Mouse (Mus musculus): ENCODE results near the gene Rbpjl. TPM values are rescaled to one million over a fixed set of nuclear protein-coding genes. Genes with fewer than 3 reads are reported as not detected.

The Rbpjl gene
- polyA plus RNA-seq, 1 experiment from 2014 or later = 0.89 TPM

DNA sequence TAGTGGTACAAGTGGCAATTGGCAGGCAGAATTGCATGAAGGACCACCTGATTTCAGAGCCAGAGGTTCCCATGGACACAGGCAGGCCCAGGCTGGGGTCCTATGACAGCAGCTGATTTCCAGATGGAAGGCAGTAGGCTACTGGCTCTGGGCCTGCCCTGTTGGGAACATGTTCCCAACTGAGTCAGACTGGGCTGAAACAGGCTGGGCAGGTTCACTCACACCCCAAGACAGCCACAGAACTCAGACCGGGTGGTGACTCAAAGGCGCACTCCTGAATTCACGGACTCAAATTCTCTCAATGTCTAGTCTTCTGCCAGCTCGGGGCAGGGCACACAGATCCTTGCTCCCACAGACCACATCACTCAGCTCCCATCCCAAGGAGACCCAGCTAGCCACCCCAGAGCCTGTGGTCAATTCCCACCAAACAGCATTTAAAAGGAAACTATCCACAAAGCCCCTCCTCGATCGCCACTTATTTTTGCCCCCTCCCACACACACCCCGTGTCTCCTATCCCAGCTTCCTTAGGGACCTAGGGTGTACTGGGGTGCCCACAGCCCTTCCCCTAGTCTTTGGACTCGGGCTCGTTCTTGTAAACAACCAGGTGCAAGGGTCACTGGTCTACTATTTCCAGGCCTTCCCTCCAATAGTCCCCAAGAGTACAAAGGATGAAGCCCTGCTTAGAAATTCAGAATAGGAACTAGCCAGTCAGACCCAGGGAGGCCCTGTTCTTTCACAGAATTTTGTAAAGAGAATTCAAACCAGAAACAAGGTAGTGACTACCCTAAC lies 28.9 kb downstream of the Rbpjl start:
- no peaks in the 10 kb centered on the region; the same call in 1 of the 2 replicates for H3K36me3 ChIP-seq (ENCODE audit: control insufficient read depth, insufficient read depth)
- H3K27ac ChIP-seq (ENCODE audit: low read length) = peak overlapping the region; percentile 76
- H3K9ac ChIP-seq (ENCODE audit: low read depth, low read length) = peak overlapping the region; percentile 28; the same call in 1 of the 2 replicates
- peak overlapping the region; percentile 41 for H3K4me2 ChIP-seq (ENCODE audit: low read depth, low read length)
- H3K4me1 ChIP-seq (ENCODE audit: control insufficient read depth, low read depth, low read length) = peaks cover 2% of the 10 kb centered on the region
- no peaks in the 10 kb centered on the region for H3K27me3 ChIP-seq (ENCODE audit: control insufficient read depth, insufficient read depth, low read depth, low read length)
- 48% methylated on average over 9 of the region's 9 CpGs for WGBS (ENCODE audit: insufficient replicate concordance)
- peak overlapping the region; percentile 8; the same call in 1 of the 2 replicates for H3K4me3 ChIP-seq (ENCODE audit: low read depth, low read length)
- peak; percentile 66 for ATAC-seq (ENCODE audit: low read depth)
- no peaks in the 10 kb centered on the region for H3K9me3 ChIP-seq (replicated peaks; ENCODE audit: control insufficient read depth, low read length)

DNA sequence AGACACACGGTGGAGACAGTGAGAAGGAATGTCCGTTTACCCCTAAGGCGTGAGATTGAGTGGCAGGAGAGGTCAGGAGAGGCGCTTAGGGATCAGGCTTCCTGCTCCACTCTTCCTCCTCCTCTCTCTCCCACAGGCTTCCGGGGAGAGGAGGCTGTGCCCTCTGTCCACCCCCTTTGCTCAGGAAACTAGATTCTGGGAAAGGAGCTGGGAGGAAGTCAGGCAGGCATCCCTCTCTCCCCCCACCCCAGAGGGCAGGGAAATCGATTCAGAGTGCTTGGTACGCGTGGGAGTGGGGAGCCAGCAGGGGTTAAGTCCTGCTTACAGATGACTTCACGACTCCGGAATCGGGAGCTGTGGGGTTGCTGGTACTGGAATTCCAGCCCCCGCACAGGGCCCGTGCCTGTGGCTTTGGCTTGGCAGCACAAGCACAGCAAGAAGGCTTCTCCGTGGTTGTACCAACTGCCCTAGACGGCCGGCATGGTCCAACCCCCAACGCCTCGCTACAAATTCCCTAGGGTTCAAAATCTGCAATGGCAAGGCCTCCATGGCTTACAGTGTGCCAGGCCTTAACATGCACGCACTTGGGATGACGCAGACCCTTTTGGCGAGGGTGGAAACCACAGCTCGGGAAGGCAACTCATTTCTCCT lies 29.7 kb downstream of the Rbpjl start:
- ATAC-seq (ENCODE audit: low read depth) = no peak
- H3K27ac ChIP-seq (ENCODE audit: low read length) = peak overlapping the region; percentile 76
- peak overlapping the region; percentile 41 for H3K4me2 ChIP-seq (ENCODE audit: low read depth, low read length)
- H3K9me3 ChIP-seq (replicated peaks; ENCODE audit: control insufficient read depth, low read length) = no peaks in the 10 kb centered on the region
- peak overlapping the region; percentile 8; the same call in 1 of the 2 replicates for H3K4me3 ChIP-seq (ENCODE audit: low read depth, low read length)
- H3K36me3 ChIP-seq (ENCODE audit: control insufficient read depth, insufficient read depth) = no peaks in the 10 kb centered on the region; the same call in 1 of the 2 replicates
- H3K4me1 ChIP-seq (ENCODE audit: control insufficient read depth, low read depth, low read length) = peaks cover 2% of the 10 kb centered on the region
- 23% methylated on average over 22 of the region's 22 CpGs for WGBS (ENCODE audit: insufficient replicate concordance)
- H3K9ac ChIP-seq (ENCODE audit: low read depth, low read length) = 0 out of 2 replicates have a peak overlapping the region, but pooled peaks have one; percentile 31
- no peaks in the 10 kb centered on the region for H3K27me3 ChIP-seq (ENCODE audit: control insufficient read depth, insufficient read depth, low read depth, low read length)

DNA sequence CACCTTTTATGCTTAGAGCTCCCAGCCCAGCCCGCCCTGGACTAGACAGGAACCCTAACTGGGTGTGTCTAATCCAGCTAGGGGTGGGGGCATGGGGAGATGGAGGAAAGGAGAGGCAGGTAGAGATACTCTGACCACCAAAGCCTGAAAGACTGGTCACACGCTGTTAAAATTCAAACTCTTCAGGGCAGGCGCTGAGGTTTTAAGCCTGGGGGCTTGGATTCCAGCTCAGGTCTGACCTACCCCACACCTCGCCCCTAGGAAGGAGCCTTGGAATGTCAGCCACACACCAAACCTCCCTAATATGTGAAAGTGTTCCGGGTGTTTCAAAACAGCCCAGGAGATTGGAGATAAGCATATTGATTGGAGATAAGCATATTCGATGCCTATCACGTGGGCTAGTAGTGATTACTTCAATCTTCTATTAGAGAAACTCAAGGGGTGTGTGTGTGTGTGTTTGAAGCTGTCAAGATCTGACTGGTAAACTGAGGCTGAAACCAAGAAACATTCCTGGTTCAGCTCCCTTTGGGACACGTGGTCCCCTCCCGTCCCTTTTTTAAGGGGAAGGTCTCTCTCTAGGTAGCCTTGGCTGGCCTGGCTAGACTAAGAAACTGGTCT lies 30.4 kb downstream of the Rbpjl start:
- Histone ChIP-seq H3K27ac (ENCODE audit: low read length) (peak overlapping the region; percentile 76), H3K9me3 (replicated peaks; ENCODE audit: control insufficient read depth, low read length) (no peaks in the 10 kb centered on the region), H3K27me3 (ENCODE audit: control insufficient read depth, insufficient read depth, low read depth, low read length) (no peaks in the 10 kb centered on the region), H3K9ac (ENCODE audit: low read depth, low read length) (no peak overlapping the region), H3K36me3 (ENCODE audit: control insufficient read depth, insufficient read depth) (no peaks in the 10 kb centered on the region; the same call in 1 of the 2 replicates), H3K4me3 (ENCODE audit: low read depth, low read length) (peak overlapping the region; percentile 6; the same call in 1 of the 2 replicates), H3K4me1 (ENCODE audit: control insufficient read depth, low read depth, low read length) (peaks cover 2% of the 10 kb centered on the region), H3K4me2 (ENCODE audit: low read depth, low read length) (peak overlapping the region; percentile 41)
- ATAC-seq (ENCODE audit: low read depth) = no peak
- WGBS (ENCODE audit: insufficient replicate concordance) = 51% methylated on average over 9 of the region's 9 CpGs

DNA sequence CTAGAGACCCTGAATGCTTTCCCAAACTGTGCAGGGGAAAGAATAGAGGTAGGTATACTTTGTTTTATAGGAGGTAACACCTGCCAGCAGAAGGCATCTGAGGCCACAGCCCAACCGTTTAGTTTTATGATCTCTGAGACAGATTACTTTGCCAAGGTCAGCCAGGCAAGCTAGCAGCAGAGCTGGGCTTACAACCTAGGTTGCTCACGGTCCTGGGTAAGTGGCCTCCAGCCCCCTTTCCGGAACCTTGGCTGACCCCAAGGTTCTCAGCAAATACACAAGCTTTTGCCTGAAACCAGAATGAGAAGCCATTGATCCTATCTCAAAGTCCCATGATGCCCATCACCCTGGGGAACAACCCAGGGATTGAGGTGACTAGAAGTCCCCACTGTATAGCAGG lies 31.7 kb downstream of the Rbpjl start:
- Histone ChIP-seq H3K9ac (ENCODE audit: low read depth, low read length) (peak overlapping the region; percentile 16; the same call in 1 of the 2 replicates), H3K27ac (ENCODE audit: low read length) (peak overlapping the region; percentile 59), H3K4me3 (ENCODE audit: low read depth, low read length) (no peak overlapping the region), H3K9me3 (replicated peaks; ENCODE audit: control insufficient read depth, low read length) (no peaks in the 10 kb centered on the region), H3K36me3 (ENCODE audit: control insufficient read depth, insufficient read depth) (no peaks in the 10 kb centered on the region), H3K27me3 (ENCODE audit: control insufficient read depth, insufficient read depth, low read depth, low read length) (no peaks in the 10 kb centered on the region), H3K4me2 (ENCODE audit: low read depth, low read length) (peak overlapping the region; percentile 20; the same call in 1 of the 2 replicates), H3K4me1 (ENCODE audit: control insufficient read depth, low read depth, low read length) (peaks cover 2% of the 10 kb centered on the region)
- whole genome bisulfite sequencing (ENCODE audit: insufficient replicate concordance) = 57% methylated on average over 3 of the region's 3 CpGs
- ATAC-seq (ENCODE audit: low read depth) = no peak

DNA sequence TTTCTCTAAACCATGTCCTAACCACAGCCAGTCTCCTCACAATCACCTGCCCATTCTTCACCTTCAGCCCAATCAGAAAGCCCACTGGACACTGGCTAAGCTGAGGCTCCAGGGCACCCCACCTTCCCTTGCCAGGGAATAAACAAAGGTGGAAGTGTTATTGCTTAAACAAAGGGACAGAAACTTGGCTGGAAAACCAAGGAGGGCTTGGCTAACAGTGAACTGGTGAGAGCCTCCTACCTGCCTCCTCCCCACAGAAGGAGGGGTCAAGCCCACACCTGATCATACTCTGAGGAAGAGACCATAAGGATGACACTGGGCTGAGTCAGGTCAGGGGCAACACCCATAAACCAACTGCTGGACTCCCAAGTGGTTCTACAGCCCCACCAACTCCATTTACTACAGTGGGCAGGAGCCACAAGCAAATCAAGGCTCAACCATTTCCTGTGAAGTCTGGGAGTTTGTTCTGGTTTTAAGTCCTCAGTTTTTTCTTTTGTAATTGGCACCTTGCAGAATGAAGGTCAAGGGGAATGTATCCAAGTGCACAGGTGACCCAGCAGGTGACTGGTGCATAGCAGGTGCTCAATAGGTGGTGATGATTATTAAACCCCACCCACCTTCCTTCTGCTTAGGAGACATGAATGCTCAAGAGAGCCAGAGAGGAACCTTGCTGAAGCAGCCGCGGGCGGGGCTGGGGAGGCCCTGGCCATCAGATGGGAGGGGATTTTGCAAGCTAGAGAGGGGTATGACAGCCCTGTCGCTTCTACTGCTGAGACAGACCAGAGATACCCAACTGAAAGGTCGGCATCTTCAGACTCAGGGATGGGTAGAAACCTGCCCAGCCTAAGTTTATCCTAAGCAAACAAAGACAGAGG lies 32.5 kb downstream of the Rbpjl start:
- no peak for ATAC-seq (ENCODE audit: low read depth)
- Histone ChIP-seq H3K4me1 (ENCODE audit: control insufficient read depth, low read depth, low read length) (peaks cover 2% of the 10 kb centered on the region), H3K27me3 (ENCODE audit: control insufficient read depth, insufficient read depth, low read depth, low read length) (no peaks in the 10 kb centered on the region), H3K4me2 (ENCODE audit: low read depth, low read length) (peak overlapping the region; percentile 20; the same call in 1 of the 2 replicates), H3K4me3 (ENCODE audit: low read depth, low read length) (no peak overlapping the region), H3K27ac (ENCODE audit: low read length) (peak overlapping the region; percentile 59), H3K9ac (ENCODE audit: low read depth, low read length) (no peak overlapping the region), H3K36me3 (ENCODE audit: control insufficient read depth, insufficient read depth) (no peaks in the 10 kb centered on the region), H3K9me3 (replicated peaks; ENCODE audit: control insufficient read depth, low read length) (no peaks in the 10 kb centered on the region)
- 14% methylated on average over 5 of the region's 5 CpGs for WGBS (ENCODE audit: insufficient replicate concordance)

DNA sequence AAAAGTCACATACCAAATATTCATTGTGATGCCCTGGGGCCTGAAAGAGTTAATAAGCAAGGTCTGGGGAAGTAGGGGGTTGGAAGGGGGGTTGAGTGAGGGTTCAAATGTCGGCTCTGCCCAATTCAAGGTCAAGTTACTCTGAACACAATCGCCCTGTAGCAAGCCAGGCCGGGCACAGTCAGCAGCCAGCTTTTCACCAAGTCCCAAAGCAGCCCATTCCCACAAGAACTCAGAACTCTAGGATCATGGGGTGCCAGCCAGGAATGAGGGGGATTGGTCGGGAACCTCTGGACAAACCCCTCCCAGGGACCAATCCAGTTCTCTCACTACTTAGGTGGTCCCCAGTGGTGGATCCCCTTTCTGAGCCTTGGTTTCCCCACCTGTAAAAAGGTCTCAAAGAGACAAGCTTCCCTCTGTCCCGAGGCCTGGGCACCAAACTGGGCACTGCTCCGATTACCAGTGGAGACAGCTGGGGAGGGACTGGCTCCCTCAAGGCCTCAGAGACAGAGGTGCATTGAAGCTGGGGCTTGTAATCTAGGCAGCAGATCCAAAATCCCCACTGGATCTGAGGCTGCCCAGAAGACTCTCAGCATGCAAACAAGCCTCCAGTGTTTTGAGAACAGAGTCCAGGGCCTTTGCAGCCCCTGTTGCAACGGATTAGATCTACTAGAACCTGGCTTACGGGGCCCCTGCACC lies 33.4 kb downstream of the Rbpjl start:
- Histone ChIP-seq H3K27ac (ENCODE audit: low read length) (peak overlapping the region; percentile 65), H3K4me2 (ENCODE audit: low read depth, low read length) (peak overlapping the region; percentile 4; the same call in 1 of the 2 replicates), H3K9me3 (replicated peaks; ENCODE audit: control insufficient read depth, low read length) (no peaks in the 10 kb centered on the region), H3K4me1 (ENCODE audit: control insufficient read depth, low read depth, low read length) (peaks cover 2% of the 10 kb centered on the region), H3K36me3 (ENCODE audit: control insufficient read depth, insufficient read depth) (no peaks in the 10 kb centered on the region), H3K9ac (ENCODE audit: low read depth, low read length) (peak overlapping the region; percentile 4; the same call in 1 of the 2 replicates), H3K27me3 (ENCODE audit: control insufficient read depth, insufficient read depth, low read depth, low read length) (peaks cover 3% of the 10 kb centered on the region), H3K4me3 (ENCODE audit: low read depth, low read length) (no peak overlapping the region)
- ATAC-seq (ENCODE audit: low read depth) = no peak
- 17% methylated on average over 8 of the region's 8 CpGs for WGBS (ENCODE audit: insufficient replicate concordance)

DNA sequence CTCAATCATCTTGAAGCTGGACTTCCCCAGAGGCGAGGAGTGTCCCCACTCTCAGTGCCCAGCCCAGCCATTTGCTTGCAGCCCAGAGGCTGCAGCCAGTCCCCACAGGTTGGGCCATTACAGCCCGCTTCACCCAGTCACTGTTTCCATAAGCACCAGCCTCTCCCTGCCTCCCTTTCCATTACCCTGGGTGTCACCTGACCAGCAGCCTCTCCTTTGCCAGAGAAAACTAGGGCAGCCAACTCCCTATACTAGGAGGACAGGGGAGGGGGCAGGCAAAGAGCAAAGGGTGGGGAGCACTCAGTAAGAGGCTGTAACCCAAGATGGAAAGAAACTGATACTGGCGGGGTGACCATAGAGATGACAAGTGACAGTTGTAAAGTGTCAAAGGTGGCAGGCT lies 34.0 kb downstream of the Rbpjl start:
- peak; percentile 43 for ATAC-seq (ENCODE audit: low read depth)
- H3K9me3 ChIP-seq (replicated peaks; ENCODE audit: control insufficient read depth, low read length) = no peaks in the 10 kb centered on the region
- H3K4me1 ChIP-seq (ENCODE audit: control insufficient read depth, low read depth, low read length) = peaks cover 2% of the 10 kb centered on the region
- no peak overlapping the region for H3K4me3 ChIP-seq (ENCODE audit: low read depth, low read length)
- H3K27me3 ChIP-seq (ENCODE audit: control insufficient read depth, insufficient read depth, low read depth, low read length) = peaks cover 7% of the 10 kb centered on the region
- WGBS (ENCODE audit: insufficient replicate concordance) = 39% methylated on average over 3 of the region's 3 CpGs
- peak overlapping the region; percentile 65 for H3K27ac ChIP-seq (ENCODE audit: low read length)
- peak overlapping the region; percentile 4; the same call in 1 of the 2 replicates for H3K9ac ChIP-seq (ENCODE audit: low read depth, low read length)
- H3K4me2 ChIP-seq (ENCODE audit: low read depth, low read length) = peak overlapping the region; percentile 36; the same call in 1 of the 2 replicates
- no peaks in the 10 kb centered on the region for H3K36me3 ChIP-seq (ENCODE audit: control insufficient read depth, insufficient read depth)

DNA sequence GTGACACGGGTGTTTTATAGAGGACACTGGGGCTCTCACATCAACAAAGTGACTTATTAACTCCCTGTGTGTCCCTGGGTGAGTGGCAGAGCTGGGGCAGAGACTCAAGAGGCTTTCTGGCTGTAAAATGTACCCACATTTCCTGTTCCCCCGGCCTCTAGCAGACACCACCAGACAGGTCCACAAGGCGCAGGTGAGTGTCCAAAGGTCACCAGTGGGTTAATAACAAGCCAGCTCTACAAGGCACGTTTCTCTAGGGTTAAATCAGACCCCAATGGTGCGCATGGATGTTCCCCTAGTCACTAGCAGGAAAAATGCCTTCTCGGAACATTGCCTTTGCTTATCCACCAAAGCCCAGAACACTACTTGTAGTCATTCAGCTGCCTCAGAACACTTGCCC lies 34.8 kb downstream of the Rbpjl start:
- H3K9ac ChIP-seq (ENCODE audit: low read depth, low read length) = no peak overlapping the region
- no peaks in the 10 kb centered on the region for H3K36me3 ChIP-seq (ENCODE audit: control insufficient read depth, insufficient read depth)
- no peak overlapping the region; the same call in 1 of the 2 replicates for H3K4me3 ChIP-seq (ENCODE audit: low read depth, low read length)
- peak; percentile 23; the same call in 1 of the 2 replicates for ATAC-seq (ENCODE audit: low read depth)
- H3K4me2 ChIP-seq (ENCODE audit: low read depth, low read length) = peak overlapping the region; percentile 36
- 31% methylated on average over 6 of the region's 6 CpGs for WGBS (ENCODE audit: insufficient replicate concordance)
- H3K27me3 ChIP-seq (ENCODE audit: control insufficient read depth, insufficient read depth, low read depth, low read length) = peaks cover 8% of the 10 kb centered on the region
- no peaks in the 10 kb centered on the region for H3K9me3 ChIP-seq (replicated peaks; ENCODE audit: control insufficient read depth, low read length)
- H3K27ac ChIP-seq (ENCODE audit: low read length) = peak overlapping the region; percentile 65
- H3K4me1 ChIP-seq (ENCODE audit: control insufficient read depth, low read depth, low read length) = peaks cover 2% of the 10 kb centered on the region
